Mouse (Mus musculus) adrenal gland, postnatal 36 days (tissue): ENCODE results near the gene Mageb2. TPM values are rescaled to one million over a fixed set of nuclear protein-coding genes. Genes with fewer than 3 reads are reported as not detected.
"Not testable (repeated sequence)": the region's sequence is repeated elsewhere in the genome, so short reads cannot be mapped to it uniquely, and the experiment has no call there.

Source experiments
- DNase-seq, 2 experiments: peaks; one replicate each; pipeline ENCODE4 v3.0.0; 2021; ENCODE audit warnings: mixed read lengths in 1 of 2
- long read RNA-seq, 2 experiments: library from polyadenylated mRNA; stranded (forward); transcript quantifications; one replicate each; pipeline ENCODE4 v2.0.0; 2021; ENCODE audit warnings: borderline sequencing depth in 2 of 2
- total RNA-seq, 2 experiments: library from RNA; stranded (reverse); gene quantifications; 2 replicates each; pipeline ENCODE4 v1.2.3; 2021

Mageb2 gene
- total RNA-seq = not detected
- long read RNA-seq, experiment 1 = 0 reads
- long read RNA-seq, experiment 2 = 0 reads

GRCm38 (mm10) chrX:91331390-91331789 lies at the start of gene Mageb2:
Mageb2 (plus strand) TSS chrX:91331690.
- not testable (repeated sequence) for DNase-seq

GRCm38 (mm10) chrX:91313256-91313655 lies 18.2 kb upstream of the Mageb2 start:
- not testable (repeated sequence) for DNase-seq

Other genes with a start within 250 kb of the Mageb2 start
- gene Gm5072, start 60.8 kb downstream of the Mageb2 start, total RNA-seq = not detected
- not detected for gene Gm8914, start 148.4 kb downstream of the Mageb2 start, total RNA-seq
- not detected for gene 1700084M14Rik, start 244.2 kb downstream of the Mageb2 start, total RNA-seq